Mouse (Mus musculus) ES-Bruce4 (cell line): ENCODE measurements at regions not wholly inside any gene's neighbourhood (a gene's known extent, or its start where the extent isn't known, plus 50 kb on each side); places are given as distances from the start of the nearest gene placed in this dataset.

Source experiments
- CTCF ChIP-seq: IDR thresholded peaks from one replicate; pipeline ENCODE4 v1.8.1; 2011; ENCODE audit warnings: low read depth, low read length
- POLR2A ChIP-seq: IDR thresholded peaks from one replicate; pipeline ENCODE4 v1.8.1; 2011; ENCODE audit warnings: low read length; ENCODE audit not compliant: insufficient read depth

GRCm38 (mm10) chr16:86309696-86310095, 408.1 kb upstream of the Adamts5 start:
- TF ChIP-seq POLR2A = no peak
- no peak for TF ChIP-seq CTCF
